In the genomic region with DNA sequence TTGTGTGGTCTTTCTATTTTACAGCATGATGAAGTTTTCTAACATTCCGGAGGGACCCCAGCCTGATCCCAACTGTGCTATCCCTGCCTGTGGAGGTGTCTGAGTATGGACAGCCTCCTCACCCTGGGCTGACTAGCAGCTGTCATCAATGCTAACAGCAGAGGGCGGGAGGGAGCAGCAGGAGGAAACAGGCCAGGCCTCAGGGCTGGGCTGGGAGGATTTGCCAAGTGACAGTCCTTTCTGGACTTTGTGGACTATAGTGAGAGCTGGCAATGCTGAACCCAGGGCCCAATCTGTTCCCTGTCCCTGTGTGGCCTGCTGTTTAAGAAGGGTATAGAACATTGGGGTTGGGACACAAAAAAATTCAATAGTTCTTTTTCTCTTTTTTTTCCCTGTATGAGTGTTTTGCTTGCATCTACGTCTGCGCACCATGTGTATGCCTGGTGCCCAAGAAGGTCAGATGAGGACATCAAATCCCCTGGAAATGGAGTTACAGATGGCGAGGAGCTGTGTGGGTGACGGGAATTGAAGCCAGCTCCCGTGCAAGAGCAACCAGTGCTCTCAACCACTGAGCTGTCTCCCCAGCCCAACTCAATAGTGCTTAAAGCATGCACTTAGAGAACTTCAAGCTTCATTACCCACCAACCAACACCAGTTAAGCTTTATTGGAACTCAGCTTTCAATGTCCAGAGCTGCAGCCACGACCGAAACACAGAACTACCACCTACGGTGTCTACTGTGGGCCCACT, we compare ENCODE assay signal across 8 mouse cellular contexts.
A peak's percentile ranks its signal among the peaks of the same experiment; 100 is the strongest.
DNase-seq lines count a peak whose midpoint lies in the region; ATAC-seq and TF ChIP-seq lines count a peak whose summit lies in the region.

No protein-coding gene starts in this region.

- ATAC-seq in erythroid progenitor cell, adult 5-6 weeks (replicated peaks; ENCODE audit: low FRiP score, poor library complexity, severe bottlenecking) = peak; percentile 67; the same call in 1 of the 2 replicates
- peak; percentile 74 for ATAC-seq in heart, embryonic 16.5 days (replicated peaks; ENCODE audit: extremely low read depth, insufficient read depth, low FRiP score)
- ATAC-seq in liver, embryonic 15.5 days (ENCODE audit: insufficient read depth) = peak; percentile 38; the same call in 1 of the 2 replicates
- ATAC-seq in neural tube, embryonic 15.5 days (ENCODE audit: low FRiP score) = peak; percentile 48

- H3K4me1 ChIP-seq in bone marrow macrophage, adult 2 months (ENCODE audit: control insufficient read depth, insufficient read depth, low read length) = no peaks in the 10 kb centered on the region
- peaks cover 7% of the 10 kb centered on the region; the same call in 1 of the 2 replicates for H3K4me1 ChIP-seq in heart, embryonic 16.5 days (ENCODE audit: control insufficient read depth, insufficient read depth, low read length)
- H3K4me1 ChIP-seq in liver, embryonic 15.5 days (replicated peaks) = no peaks in the 10 kb centered on the region
- peaks cover 25% of the 10 kb centered on the region for H3K4me1 ChIP-seq in neural tube, embryonic 15.5 days

- no peak overlapping the region for H3K27ac ChIP-seq in bone marrow macrophage, adult 2 months (ENCODE audit: insufficient read depth, low read depth, low read length)
- H3K27ac ChIP-seq in heart, embryonic 16.5 days (ENCODE audit: low read length) = no peak overlapping the region
- no peak overlapping the region for H3K27ac ChIP-seq in liver, embryonic 15.5 days (replicated peaks)
- H3K27ac ChIP-seq in neural tube, embryonic 15.5 days (replicated peaks) = peak overlapping the region; percentile 33; the same call in 1 of the 2 replicates

- H3K27me3 ChIP-seq in heart, embryonic 16.5 days (ENCODE audit: control insufficient read depth, insufficient read depth, low read length) = no peaks in the 10 kb centered on the region
- H3K27me3 ChIP-seq in liver, embryonic 15.5 days = no peaks in the 10 kb centered on the region
- H3K27me3 ChIP-seq in neural tube, embryonic 15.5 days (replicated peaks) = no peaks in the 10 kb centered on the region

- H3K9ac ChIP-seq in heart, embryonic 16.5 days (ENCODE audit: low read length) = no peak overlapping the region
- no peak overlapping the region for H3K9ac ChIP-seq in liver, embryonic 15.5 days
- H3K9ac ChIP-seq in neural tube, embryonic 15.5 days (replicated peaks) = no peak overlapping the region

- no peaks in the 10 kb centered on the region for H3K9me3 ChIP-seq in heart, embryonic 16.5 days (replicated peaks; ENCODE audit: control insufficient read depth, low read length)
- no peaks in the 10 kb centered on the region for H3K9me3 ChIP-seq in liver, embryonic 15.5 days (replicated peaks)
- H3K9me3 ChIP-seq in neural tube, embryonic 15.5 days (replicated peaks) = no peaks in the 10 kb centered on the region

- no peak for TF ChIP-seq POLR2A in bone marrow macrophage, adult 2 months (IDR thresholded peaks at IDR 0.05; ENCODE audit: borderline replicate concordance, low read depth, low read length)

- 73% methylated on average over 10 of the region's 10 CpGs for WGBS in heart, embryonic 16.5 days
- 61% methylated on average over 10 of the region's 10 CpGs for WGBS in large intestine, adult 2 months
- WGBS in liver, embryonic 15.5 days (ENCODE audit: insufficient replicate concordance) = 80% methylated on average over 10 of the region's 10 CpGs
- WGBS in neural tube, embryonic 15.5 days = 57% methylated on average over 10 of the region's 10 CpGs

- peaks cover 44% of the 10 kb centered on the region for H3K36me3 ChIP-seq in heart, embryonic 16.5 days (ENCODE audit: control insufficient read depth, insufficient read depth)
- H3K36me3 ChIP-seq in liver, embryonic 15.5 days (replicated peaks) = peaks cover 98% of the 10 kb centered on the region
- peaks cover 71% of the 10 kb centered on the region for H3K36me3 ChIP-seq in neural tube, embryonic 15.5 days

- peak; percentile 38 for TF ChIP-seq CTCF in bone marrow macrophage, adult 2 months (IDR thresholded peaks at IDR 0.05; ENCODE audit: low read depth, low read length)

- no peak overlapping the region for H3K4me2 ChIP-seq in heart, embryonic 16.5 days (ENCODE audit: low read depth, low read length)
- no peak overlapping the region for H3K4me2 ChIP-seq in liver, embryonic 15.5 days
- no peak overlapping the region for H3K4me2 ChIP-seq in neural tube, embryonic 15.5 days

- DNase-seq in A20 (ENCODE audit: low read depth, low spot score) = peak; percentile 28
- DNase-seq in large intestine, adult 2 months (ENCODE audit: low read depth, low spot score) = peak; percentile 64
- DNase-seq in testis, postnatal 10 days (ENCODE audit: low spot score) = peak; percentile 91

- H3K4me3 ChIP-seq in bone marrow macrophage, adult 2 months (ENCODE audit: insufficient read depth, low read length) = no peak overlapping the region
- H3K4me3 ChIP-seq in heart, embryonic 16.5 days (ENCODE audit: low read length) = no peak overlapping the region
- no peak overlapping the region for H3K4me3 ChIP-seq in liver, embryonic 15.5 days (replicated peaks)
- H3K4me3 ChIP-seq in neural tube, embryonic 15.5 days (replicated peaks) = no peak overlapping the region

Comparison
In these comparisons a context has a peak if more than half of its experiments do, and no peak if none do; other contexts are left out.
1. DNase-seq: peak in every context shown above with its lines; median percentile 91 in testis, postnatal 10 days; 64 in large intestine, adult 2 months; 28 in A20.